Mouse (Mus musculus) E14TG2a.4 (cell line): ENCODE results near the gene Bmp6.

Experiments
- H3K27me3 ChIP-seq: 2 replicates; pipeline ENCODE4 v1.6.1; 2014; ENCODE audit warnings: low read length, control low read depth; ENCODE audit not compliant: insufficient read depth
- H3K36me3 ChIP-seq: 2 replicates; pipeline ENCODE4 v1.6.1; 2014; ENCODE audit warnings: low read length, control low read depth; ENCODE audit not compliant: insufficient read depth
- H3K4me1 ChIP-seq: replicated peaks from 2 replicates; pipeline ENCODE4 v1.6.1; 2014; ENCODE audit warnings: low read depth, low read length, control low read depth
- H3K4me3 ChIP-seq: replicated peaks from 2 replicates; pipeline ENCODE4 v1.5.1; 2014; ENCODE audit warnings: mild to moderate bottlenecking, low read length
- H3K9me3 ChIP-seq: 2 replicates; pipeline ENCODE4 v1.6.1; 2014; ENCODE audit warnings: low read length, control low read depth
- CTCF ChIP-seq: conservative IDR thresholded peaks from 2 replicates; pipeline ENCODE4 v1.5.1; 2014; ENCODE audit warnings: low read length
- NANOG ChIP-seq: IDR thresholded peaks from 2 replicates; pipeline ENCODE4 v1.6.1; 2014; ENCODE audit warnings: borderline replicate concordance, low read length, mixed read lengths
- POU5F1 ChIP-seq: IDR thresholded peaks from 2 replicates; pipeline ENCODE4 v1.6.1; 2014; ENCODE audit warnings: low read length, borderline replicate concordance

Bmp6 gene

GRCm38 (mm10) chr13:38344713-38345430 lies at the start of gene Bmp6:
Bmp6 (plus strand) TSS chr13:38345107.
- peaks cover 23% of the 10 kb centered on the region for H3K4me1 ChIP-seq
- no peak for TF ChIP-seq NANOG
- TF ChIP-seq CTCF = no peak
- no peak for TF ChIP-seq POU5F1

GRCm38 (mm10) chr13:38296166-38296565 lies 48.7 kb upstream of the Bmp6 start:
- TF ChIP-seq CTCF = no peak
- TF ChIP-seq POU5F1 = no peak
- TF ChIP-seq NANOG = no peak
- Histone ChIP-seq H3K27me3 (peaks cover 6% of the 10 kb centered on the region), H3K36me3 (no peaks in the 10 kb centered on the region), H3K9me3 (no peaks in the 10 kb centered on the region), H3K4me1 (no peaks in the 10 kb centered on the region; the same call in 1 of the 2 replicates), H3K4me3 (no peak overlapping the region)

More at GRCm38 (mm10) chr13:38344713-38345430, at the start of gene Bmp6:
- Histone ChIP-seq H3K9me3 (peaks cover 15% of the 10 kb centered on the region), H3K36me3 (no peaks in the 10 kb centered on the region), H3K4me3 (peak within 1 kb of the TSS; percentile 81), H3K27me3 (peaks cover 60% of the 10 kb centered on the region)

- Histone ChIP-seq H3K36me3 (no peaks in the 10 kb centered on the region), H3K4me1 (no peaks in the 10 kb centered on the region; the same call in 1 of the 2 replicates), H3K4me3 (no peak overlapping the region), H3K27me3 (peaks cover 6% of the 10 kb centered on the region), H3K9me3 (no peaks in the 10 kb centered on the region)
- TF ChIP-seq POU5F1 (no peak), NANOG (no peak), CTCF (no peak)
These were observed 48.3 kb upstream of the Bmp6 start for GRCm38 (mm10) chr13:38296601-38297000.

DNA sequence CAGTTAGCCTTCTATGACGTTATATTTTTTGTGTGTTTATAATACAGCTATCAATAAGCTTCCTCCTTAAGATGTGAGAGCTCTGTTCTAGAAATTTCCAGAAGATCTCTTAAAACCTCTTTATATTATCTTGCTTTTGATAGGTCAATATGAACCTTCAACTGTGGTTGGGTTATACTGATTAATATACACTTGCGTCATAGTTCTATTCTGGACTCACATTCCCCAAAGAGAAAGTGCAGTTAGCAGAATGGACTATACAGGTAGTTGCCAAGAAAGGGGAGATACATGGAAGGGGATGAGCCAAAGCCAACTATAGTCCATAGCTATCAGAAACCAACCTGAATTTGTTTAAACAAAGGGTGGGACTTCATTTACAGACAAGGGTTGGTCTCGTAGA lies 33.8 kb upstream of the Bmp6 start:
- TF ChIP-seq CTCF = no peak
- no peak for TF ChIP-seq POU5F1
- TF ChIP-seq NANOG = no peak
- Histone ChIP-seq H3K4me1 (peaks cover 8% of the 10 kb centered on the region), H3K4me3 (no peak overlapping the region), H3K36me3 (no peaks in the 10 kb centered on the region), H3K9me3 (no peaks in the 10 kb centered on the region), H3K27me3 (peaks cover 9% of the 10 kb centered on the region)

- Histone ChIP-seq H3K9me3 (no peaks in the 10 kb centered on the region), H3K4me1 (peaks cover 8% of the 10 kb centered on the region), H3K36me3 (no peaks in the 10 kb centered on the region), H3K4me3 (no peak overlapping the region), H3K27me3 (peaks cover 9% of the 10 kb centered on the region)
- TF ChIP-seq CTCF (no peak), POU5F1 (no peak), NANOG (no peak)
These were observed 32.4 kb upstream of the Bmp6 start for GRCm38 (mm10) chr13:38312357-38313040.

DNA sequence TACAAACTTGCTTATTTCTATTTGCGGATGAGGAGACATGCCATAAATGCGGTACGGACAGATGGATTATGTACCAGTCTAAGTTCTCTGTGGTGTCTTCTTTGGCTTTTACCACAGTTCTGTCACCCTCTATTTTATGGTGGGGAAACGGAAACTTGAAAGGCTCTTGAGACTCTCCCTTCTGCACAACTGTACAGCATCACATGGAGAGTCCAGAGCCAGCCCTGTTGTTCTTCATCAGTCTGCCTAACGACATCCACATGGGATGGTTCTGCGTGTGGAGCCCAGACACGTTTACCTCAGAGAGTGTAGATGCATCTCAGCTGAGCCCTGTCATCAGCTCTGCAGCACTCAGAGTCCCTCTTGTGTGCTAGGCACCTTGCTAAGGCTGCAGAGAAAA lies 30.3 kb upstream of the Bmp6 start:
- TF ChIP-seq NANOG (no peak), POU5F1 (no peak), CTCF (no peak)
- Histone ChIP-seq H3K36me3 (no peaks in the 10 kb centered on the region), H3K27me3 (peaks cover 9% of the 10 kb centered on the region), H3K4me3 (no peak overlapping the region), H3K9me3 (no peaks in the 10 kb centered on the region), H3K4me1 (peaks cover 8% of the 10 kb centered on the region)

DNA sequence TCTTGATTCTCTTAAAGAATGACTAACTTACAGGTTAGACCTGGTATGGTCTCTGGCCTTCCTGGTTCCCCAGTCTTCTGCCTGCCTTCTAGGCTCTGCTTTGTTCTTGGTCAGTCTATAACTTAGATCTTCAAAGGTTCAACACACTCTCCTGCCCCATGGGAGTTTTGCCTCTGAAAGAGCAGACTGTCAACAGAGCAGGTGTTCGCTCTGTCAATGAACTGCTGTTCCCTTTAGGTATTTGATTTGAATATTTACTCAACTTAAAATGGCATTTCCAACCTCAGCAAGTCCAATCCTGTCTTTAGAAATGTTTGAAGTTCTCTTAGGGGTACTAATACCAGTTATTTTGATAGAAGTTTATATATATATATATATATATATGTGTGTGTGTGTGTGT lies 26.5 kb upstream of the Bmp6 start:
- TF ChIP-seq NANOG (no peak), CTCF (no peak), POU5F1 (no peak)
- H3K4me3 ChIP-seq = no peak overlapping the region
- peaks cover 3% of the 10 kb centered on the region; the same call in 1 of the 2 replicates for H3K27me3 ChIP-seq
- peaks cover 4% of the 10 kb centered on the region for H3K4me1 ChIP-seq
- H3K9me3 ChIP-seq = peaks cover 6% of the 10 kb centered on the region
- H3K36me3 ChIP-seq = no peaks in the 10 kb centered on the region

DNA sequence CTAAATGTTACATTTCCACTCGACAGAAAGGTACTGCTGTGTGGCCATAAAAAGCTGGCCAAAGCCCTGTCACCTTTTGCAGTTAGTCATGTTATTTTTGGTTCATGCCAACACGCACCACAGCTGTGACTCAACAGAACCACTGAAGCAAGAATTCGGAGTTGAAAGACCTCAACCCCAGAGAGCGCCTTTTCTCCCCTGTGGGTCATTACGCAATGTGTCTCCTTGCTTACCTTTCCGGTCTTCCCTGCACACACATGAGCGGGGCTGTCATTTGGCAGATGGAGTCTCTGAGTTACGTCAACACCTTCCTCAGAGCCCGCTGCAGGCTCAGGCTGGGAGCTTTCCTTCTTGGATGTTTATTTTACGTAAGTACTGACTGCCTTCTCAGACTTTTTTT lies 24.6 kb upstream of the Bmp6 start:
- peaks cover 4% of the 10 kb centered on the region for H3K4me1 ChIP-seq
- H3K27me3 ChIP-seq = no peaks in the 10 kb centered on the region
- H3K9me3 ChIP-seq = peaks cover 20% of the 10 kb centered on the region
- TF ChIP-seq NANOG (no peak), CTCF (no peak), POU5F1 (no peak)
- H3K4me3 ChIP-seq = no peak overlapping the region
- no peaks in the 10 kb centered on the region for H3K36me3 ChIP-seq
